8 mouse cellular contexts compared by ENCODE assay signal in the genomic region with DNA sequence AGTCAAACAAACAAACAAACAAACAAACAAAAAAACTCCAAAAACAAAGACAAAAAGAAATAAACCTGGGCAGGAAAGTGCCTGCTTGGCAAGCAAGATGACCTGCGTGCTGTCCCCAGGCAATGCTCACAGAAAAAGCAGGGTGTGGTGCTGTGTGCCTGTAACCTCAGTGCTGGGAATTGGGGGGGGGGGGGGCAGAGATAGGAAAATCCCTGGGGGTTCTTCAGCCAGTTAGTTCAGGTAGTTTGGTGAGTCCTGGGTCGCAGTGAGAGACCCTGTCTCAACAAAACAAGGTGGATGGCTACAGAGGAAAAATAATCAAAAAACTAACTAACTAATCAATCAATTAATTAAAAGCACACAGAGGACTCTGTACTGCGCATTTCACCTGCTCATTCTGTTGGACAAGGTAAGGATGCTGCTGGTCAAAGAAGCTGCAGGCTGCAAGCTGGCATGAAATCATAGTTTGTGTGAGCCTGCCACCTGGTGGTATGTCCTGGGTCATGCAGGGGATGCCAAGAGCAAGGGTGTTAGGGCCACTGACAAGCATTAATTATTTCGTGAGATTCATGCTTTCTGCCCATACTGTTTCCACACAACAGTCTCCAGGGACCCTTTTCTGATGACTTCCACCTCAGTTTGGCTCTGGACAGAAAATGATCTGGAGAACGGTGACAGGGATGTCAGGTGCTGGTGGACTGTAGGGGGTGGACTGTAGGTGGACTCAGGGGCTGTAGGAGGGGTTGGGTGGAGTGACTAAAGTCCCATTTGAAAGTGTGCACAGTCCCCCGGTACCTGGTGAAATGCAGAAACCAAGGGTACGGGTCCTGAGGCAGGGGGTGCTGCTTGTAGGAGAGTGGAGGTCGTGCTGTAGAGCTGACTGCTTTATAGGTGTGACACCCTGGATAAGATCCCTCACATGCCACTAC. TPM values are rescaled to one million over a fixed set of nuclear protein-coding genes. Genes with fewer than 3 reads are reported as not detected.
A peak's percentile ranks its signal among the peaks of the same experiment; 100 is the strongest.
DNase-seq lines count a peak whose midpoint lies in the region; ATAC-seq lines count a peak whose summit lies in the region.

No protein-coding gene starts in this region.

- no peaks in the 10 kb centered on the region for H3K4me1 ChIP-seq in intestine, embryonic 14.5 days (replicated peaks; ENCODE audit: control insufficient read depth, insufficient read depth, low read length)
- no peaks in the 10 kb centered on the region for H3K4me1 ChIP-seq in midbrain, embryonic 11.5 days (ENCODE audit: control insufficient read depth, insufficient read depth, low read length)

- no peak overlapping the region for H3K9ac ChIP-seq in intestine, embryonic 14.5 days (ENCODE audit: low read length)
- H3K9ac ChIP-seq in midbrain, embryonic 11.5 days (ENCODE audit: low read length), result no peak overlapping the region

- 50% methylated on average over 8 of the region's 8 CpGs for WGBS in intestine, embryonic 14.5 days
- WGBS in midbrain, embryonic 11.5 days, result 56% methylated on average over 8 of the region's 8 CpGs

- H3K9me3 ChIP-seq in intestine, embryonic 14.5 days (ENCODE audit: control insufficient read depth, low read length), result no peaks in the 10 kb centered on the region
- H3K9me3 ChIP-seq in midbrain, embryonic 11.5 days (ENCODE audit: control insufficient read depth, low read length), result no peaks in the 10 kb centered on the region

- peak; percentile 77 for ATAC-seq in intestine, embryonic 14.5 days (replicated peaks; ENCODE audit: low FRiP score, low TSS enrichment, low read depth)
- ATAC-seq in midbrain, embryonic 11.5 days (ENCODE audit: low FRiP score), result peak; percentile 68

- no peak overlapping the region for H3K4me2 ChIP-seq in intestine, embryonic 14.5 days (ENCODE audit: low read length)
- no peak overlapping the region for H3K4me2 ChIP-seq in midbrain, embryonic 11.5 days

- H3K27ac ChIP-seq in intestine, embryonic 14.5 days (ENCODE audit: low read depth), result no peak overlapping the region
- no peak overlapping the region for H3K27ac ChIP-seq in midbrain, embryonic 11.5 days (ENCODE audit: low read depth, low read length)

- peak; percentile 81 for DNase-seq in ZHBTc4 (ENCODE audit: low read depth, low spot score)
- DNase-seq in cerebellum, postnatal 10 days, result peak; percentile 90 to 93
- peak; percentile 45 to 80 for DNase-seq in frontal cortex, postnatal 14 days (ENCODE audit: low spot score in 2 of 2)
- DNase-seq in intestine, embryonic 14.5 days (ENCODE audit: low spot score), result peak; percentile 96
- peak; percentile 24 to 79 for DNase-seq in left cerebral cortex, adult 8-10 months (ENCODE audit: low spot score in 2 of 2)
- peak; percentile 98 for DNase-seq in midbrain, embryonic 11.5 days (ENCODE audit: low spot score, missing footprints)
- peak; percentile 83 for DNase-seq in right cerebral cortex, postnatal 4 days
- DNase-seq in urinary bladder, postnatal 4 days (ENCODE audit: low spot score in 2 of 2), result peak; percentile 66 to 81

- no peaks in the 10 kb centered on the region for H3K27me3 ChIP-seq in intestine, embryonic 14.5 days (replicated peaks; ENCODE audit: control insufficient read depth, insufficient read depth, low read length)
- H3K27me3 ChIP-seq in midbrain, embryonic 11.5 days (ENCODE audit: control insufficient read depth, insufficient read depth, low read length), result no peaks in the 10 kb centered on the region

- H3K36me3 ChIP-seq in intestine, embryonic 14.5 days (ENCODE audit: control insufficient read depth, insufficient read depth, low read length), result no peaks in the 10 kb centered on the region
- H3K36me3 ChIP-seq in midbrain, embryonic 11.5 days (ENCODE audit: control insufficient read depth, insufficient read depth, low read length), result no peaks in the 10 kb centered on the region

- no peak overlapping the region for H3K4me3 ChIP-seq in intestine, embryonic 14.5 days (ENCODE audit: low read depth, low read length)
- no peak overlapping the region for H3K4me3 ChIP-seq in midbrain, embryonic 11.5 days (ENCODE audit: low read depth, low read length)

RNA-seq across cellular contexts. Expression of gene Kcnk16, which starts 10.6 kb away (rescaled TPM):
- polyA plus RNA-seq in intestine, embryonic 14.5 days (2014; fragmentation: Nextera tagmentation; extraction: Ambion mirVana), result 0.54 and 5.5 TPM in 2 replicates
- not detected for total RNA-seq in left cerebral cortex, adult 8-10 months (2022)
- not detected in 2 replicates for polyA plus RNA-seq in midbrain, embryonic 11.5 days (2014; fragmentation: Nextera tagmentation; extraction: Ambion mirVana)

RNA-seq across cellular contexts. Expression of gene Nudt13, which starts 36.0 kb away (rescaled TPM):
- polyA plus RNA-seq in intestine, embryonic 14.5 days (2014; fragmentation: Nextera tagmentation; extraction: Ambion mirVana), result 13.3 and 18.2 TPM in 2 replicates
- total RNA-seq in left cerebral cortex, adult 8-10 months (2022), result 10 to 100 TPM; 18.9 to 23.2 (median 21.2) TPM
- polyA plus RNA-seq in midbrain, embryonic 11.5 days (2014; fragmentation: Nextera tagmentation; extraction: Ambion mirVana), result 6.6 and 7.1 TPM in 2 replicates
